Mouse (Mus musculus) lung, embryonic 16.5 days (tissue): ENCODE data around the gene Lmx1a. TPM values are rescaled to one million over a fixed set of nuclear protein-coding genes. Genes with fewer than 3 reads are reported as not detected.

Source experiments
- ATAC-seq: fragments of 200-750 bp; cut with Nextera tagmentation; 2 replicates; pipeline ENCODE4 v1.8.0; 2017; ENCODE audit warnings: low read depth, mild to moderate bottlenecking, moderate library complexity
- H3K27ac ChIP-seq: fragments of 300-500 bp; sonication (generic); 2 replicates; pipeline ENCODE4 v1.5.1; 2014; ENCODE audit warnings: mild to moderate bottlenecking, control low read depth, low read length
- H3K27me3 ChIP-seq: fragments of 300-500 bp; sonication (generic); 2 replicates; pipeline ENCODE4 v1.6.1; 2014; ENCODE audit warnings: low read depth, low read length, mixed read lengths; ENCODE audit not compliant: control insufficient read depth, insufficient read depth
- H3K36me3 ChIP-seq: fragments of 300-500 bp; sonication (generic); 2 replicates; pipeline ENCODE4 v1.6.1; 2014; ENCODE audit warnings: low read length; ENCODE audit not compliant: control insufficient read depth, insufficient read depth
- H3K4me1 ChIP-seq: fragments of 300-500 bp; sonication (generic); replicated peaks from 2 replicates; pipeline ENCODE4 v1.6.1; 2014; ENCODE audit warnings: low read length, mixed read lengths; ENCODE audit not compliant: control insufficient read depth, insufficient read depth
- H3K4me2 ChIP-seq: fragments of 300-500 bp; sonication (generic); 2 replicates; pipeline ENCODE4 v1.6.1; 2014; ENCODE audit warnings: low read depth, low read length, control low read depth
- H3K4me3 ChIP-seq: fragments of 300-500 bp; sonication (generic); 2 replicates; pipeline ENCODE4 v1.5.1; 2014; ENCODE audit warnings: mild to moderate bottlenecking, low read length, control low read depth
- H3K9ac ChIP-seq: fragments of 300-500 bp; sonication (generic); 2 replicates; pipeline ENCODE4 v1.6.1; 2014; ENCODE audit warnings: low read length, control low read depth
- H3K9me3 ChIP-seq: fragments of 300-500 bp; sonication (generic); 2 replicates; pipeline ENCODE4 v1.6.1; 2016; ENCODE audit warnings: low read length; ENCODE audit not compliant: control insufficient read depth
- WGBS: fragments of 180-500 bp; shearing (Covaris S2); extraction: QIAGEN DNeasy Blood & Tissue Kit; methylation state at CpG from one replicate; pipeline ENCODE4 v1.1.7; 2014; 5-methylcytosine and 5-hydroxymethylcytosine counted together
- polyA plus RNA-seq: library from polyadenylated mRNA; unstranded; fragments of >200 nt; fragmentation: Nextera tagmentation; extraction: Ambion mirVana; gene quantifications from 2 replicates; pipeline ENCODE4 v1.2.1, GENCODE M21; 2015

Gene Lmx1a
- polyA plus RNA-seq, result not detected in 2 replicates

- ATAC-seq, result no peak
- Histone ChIP-seq H3K4me2 (peak within 1 kb of the TSS; percentile 68), H3K36me3 (no peaks in the 10 kb centered on the region), H3K4me1 (peaks cover 11% of the 10 kb centered on the region), H3K27me3 (peaks cover 81% of the 10 kb centered on the region), H3K9ac (peak within 1 kb of the TSS; percentile 44), H3K4me3 (peak within 1 kb of the TSS; percentile 57), H3K9me3 (no peaks in the 10 kb centered on the region), H3K27ac (no peak within 1 kb of the TSS)
- 0% methylated on average over 3 of the region's 3 CpGs for WGBS
These were observed at the start of gene Lmx1a for GRCm38 (mm10) chr1:167689232-167689261. Lmx1a (plus strand) TSS chr1:167689237.

DNA sequence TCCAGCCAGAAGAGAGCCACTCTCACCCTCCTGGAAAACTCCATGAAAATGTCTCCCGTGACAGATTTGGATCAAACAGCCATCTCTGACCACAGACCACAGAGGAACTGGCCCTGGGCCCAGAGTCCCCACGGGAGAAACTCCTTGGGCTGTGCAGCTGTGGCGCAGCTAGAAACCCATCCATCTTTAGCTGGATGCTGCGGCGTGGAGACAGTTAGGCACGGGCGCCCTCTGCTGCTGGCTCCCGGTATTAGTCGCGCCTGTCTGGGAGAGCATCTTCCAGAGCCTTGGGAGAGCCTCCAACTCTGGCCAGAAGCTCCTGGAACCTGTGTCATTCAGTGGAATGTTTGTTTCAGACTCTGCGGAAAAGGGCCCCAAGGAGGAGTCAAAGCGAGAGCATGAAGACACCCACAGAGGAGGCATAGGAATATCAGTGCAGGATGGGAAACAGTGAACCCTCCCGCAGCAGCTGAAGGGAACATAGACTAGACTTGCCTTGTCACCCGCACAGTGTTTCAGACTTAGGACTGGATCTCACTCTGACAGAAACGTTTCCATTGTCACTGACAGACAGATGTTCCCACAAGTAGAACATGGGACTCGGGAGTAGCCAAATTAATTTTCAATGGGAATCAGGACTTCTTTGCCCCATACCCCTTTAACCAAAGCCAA is 44.0 kb upstream of the Lmx1a start:
- H3K9ac ChIP-seq, result no peak overlapping the region
- no peak overlapping the region for H3K4me2 ChIP-seq
- H3K9me3 ChIP-seq, result no peaks in the 10 kb centered on the region
- no peak overlapping the region for H3K27ac ChIP-seq
- no peaks in the 10 kb centered on the region for H3K4me1 ChIP-seq
- H3K4me3 ChIP-seq, result no peak overlapping the region
- ATAC-seq, result peak; percentile 61
- no peaks in the 10 kb centered on the region for H3K36me3 ChIP-seq
- peaks cover 3% of the 10 kb centered on the region; the same call in 1 of the 2 replicates for H3K27me3 ChIP-seq
- 16% methylated on average over 16 of the region's 16 CpGs for WGBS

- ATAC-seq, result no peak
- WGBS, result 83% methylated on average over 3 of the region's 3 CpGs
- H3K9me3 ChIP-seq, result no peaks in the 10 kb centered on the region
- H3K27me3 ChIP-seq, result peaks cover 3% of the 10 kb centered on the region; the same call in 1 of the 2 replicates
- H3K9ac ChIP-seq, result no peak overlapping the region
- no peak overlapping the region for H3K4me2 ChIP-seq
- H3K4me3 ChIP-seq, result no peak overlapping the region
- no peak overlapping the region for H3K27ac ChIP-seq
- no peaks in the 10 kb centered on the region for H3K4me1 ChIP-seq
- no peaks in the 10 kb centered on the region for H3K36me3 ChIP-seq
These were observed 40.4 kb upstream of the Lmx1a start for GRCm38 (mm10) chr1:167648670-167649069.

GRCm38 (mm10) chr1:167649122-167649633 is 39.9 kb upstream of the Lmx1a start:
- Histone ChIP-seq H3K36me3 (no peaks in the 10 kb centered on the region), H3K9ac (no peak overlapping the region), H3K9me3 (no peaks in the 10 kb centered on the region), H3K27me3 (peaks cover 3% of the 10 kb centered on the region; the same call in 1 of the 2 replicates), H3K4me1 (no peaks in the 10 kb centered on the region), H3K4me3 (no peak overlapping the region), H3K4me2 (no peak overlapping the region), H3K27ac (no peak overlapping the region)
- ATAC-seq, result no peak
- 53% methylated on average over 11 of the region's 11 CpGs for WGBS

DNA sequence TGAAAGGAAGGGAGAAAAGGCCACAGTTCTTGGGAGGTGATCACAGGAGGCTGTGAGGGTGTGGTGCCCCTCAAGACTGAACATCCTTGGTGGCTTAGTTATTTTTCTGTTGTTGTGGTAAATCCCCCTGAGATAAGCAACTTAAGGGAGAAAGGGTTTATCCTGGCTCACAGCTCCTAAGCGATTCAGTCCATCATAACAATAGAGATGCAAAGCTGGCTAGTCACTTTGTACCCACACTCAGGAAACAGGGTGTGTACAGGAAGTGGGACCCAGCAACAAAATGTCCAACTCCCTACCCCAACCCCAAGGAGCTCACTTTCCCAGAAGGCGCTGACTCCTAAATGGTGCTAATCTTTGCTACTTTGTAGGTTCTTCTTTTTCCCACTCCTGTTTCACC is 36.7 kb upstream of the Lmx1a start:
- no peak for ATAC-seq
- H3K9ac ChIP-seq, result no peak overlapping the region
- no peaks in the 10 kb centered on the region for H3K4me1 ChIP-seq
- 65% methylated on average over 2 of the region's 2 CpGs for WGBS
- no peak overlapping the region for H3K27ac ChIP-seq
- H3K4me3 ChIP-seq, result no peak overlapping the region
- no peaks in the 10 kb centered on the region for H3K9me3 ChIP-seq
- H3K36me3 ChIP-seq, result no peaks in the 10 kb centered on the region
- peaks cover 6% of the 10 kb centered on the region for H3K27me3 ChIP-seq
- no peak overlapping the region for H3K4me2 ChIP-seq

DNA sequence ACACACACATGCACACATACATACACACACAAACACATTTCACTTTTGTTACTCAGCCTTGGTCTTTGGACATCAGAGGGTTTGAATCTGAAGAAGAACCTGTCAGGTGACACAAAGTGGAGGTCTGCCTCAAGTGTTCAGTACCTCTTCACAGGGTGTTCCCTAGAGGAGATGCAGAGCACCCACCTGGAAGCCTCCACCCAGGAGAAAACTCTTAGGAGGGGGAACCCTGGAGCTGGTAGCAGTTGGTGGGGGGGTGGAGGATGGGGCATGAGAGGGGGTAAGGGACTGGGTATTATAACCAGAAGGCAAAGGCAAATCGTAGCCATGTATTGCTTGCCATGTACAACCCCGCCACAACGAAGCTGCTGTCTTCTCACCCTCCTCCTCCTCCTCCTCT is 30.0 kb upstream of the Lmx1a start:
- ATAC-seq, result no peak
- no peaks in the 10 kb centered on the region for H3K9me3 ChIP-seq
- 71% methylated on average over 3 of the region's 3 CpGs for WGBS
- no peak overlapping the region for H3K4me3 ChIP-seq
- H3K4me1 ChIP-seq, result peaks cover 5% of the 10 kb centered on the region
- peaks cover 34% of the 10 kb centered on the region for H3K27me3 ChIP-seq
- H3K36me3 ChIP-seq, result no peaks in the 10 kb centered on the region
- H3K27ac ChIP-seq, result no peak overlapping the region
- no peak overlapping the region for H3K4me2 ChIP-seq
- H3K9ac ChIP-seq, result no peak overlapping the region

- Histone ChIP-seq H3K36me3 (no peaks in the 10 kb centered on the region), H3K9me3 (no peaks in the 10 kb centered on the region), H3K4me2 (peak overlapping the region; percentile 52), H3K9ac (no peak overlapping the region), H3K27ac (no peak overlapping the region), H3K4me1 (peaks cover 5% of the 10 kb centered on the region), H3K27me3 (peaks cover 38% of the 10 kb centered on the region), H3K4me3 (peak overlapping the region; percentile 26)
- WGBS, result 2% methylated on average over 21 of the region's 21 CpGs
- peak; percentile 73 for ATAC-seq
These were observed 28.4 kb upstream of the Lmx1a start for GRCm38 (mm10) chr1:167660521-167661101.

GRCm38 (mm10) chr1:167661123-167661522 is 27.9 kb upstream of the Lmx1a start:
- peak overlapping the region; percentile 26 for H3K4me3 ChIP-seq
- H3K9ac ChIP-seq, result no peak overlapping the region
- peak overlapping the region; percentile 52 for H3K4me2 ChIP-seq
- 1% methylated on average over 19 of the region's 19 CpGs for WGBS
- no peak overlapping the region for H3K27ac ChIP-seq
- no peaks in the 10 kb centered on the region for H3K9me3 ChIP-seq
- H3K27me3 ChIP-seq, result peaks cover 38% of the 10 kb centered on the region
- ATAC-seq, result peak; percentile 61
- no peaks in the 10 kb centered on the region for H3K36me3 ChIP-seq
- peaks cover 5% of the 10 kb centered on the region for H3K4me1 ChIP-seq

DNA sequence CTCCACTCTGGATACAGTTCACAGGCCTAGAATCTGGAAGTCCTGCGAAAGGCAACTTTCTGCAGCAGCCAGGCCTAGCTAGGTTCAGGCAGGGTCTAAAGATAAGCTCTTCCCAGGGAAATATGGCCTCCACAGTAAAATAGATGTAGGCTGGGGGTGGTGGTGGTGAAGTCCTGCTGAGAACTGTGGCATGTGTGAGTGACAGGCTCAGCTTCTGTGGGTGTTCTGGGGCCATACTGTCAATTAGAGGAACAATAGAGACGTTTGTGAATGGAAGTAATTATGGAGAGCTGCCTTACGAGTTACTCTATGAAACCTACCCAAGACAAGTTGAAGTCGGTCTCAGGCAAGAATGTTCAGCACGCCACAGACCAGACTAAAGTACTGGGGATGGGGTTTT is 25.9 kb upstream of the Lmx1a start:
- Histone ChIP-seq H3K4me3 (no peak overlapping the region), H3K27me3 (peaks cover 28% of the 10 kb centered on the region)
- 63% methylated on average over 5 of the region's 5 CpGs for WGBS

More for the DNA sequence above, 25.9 kb upstream of the Lmx1a start:
- H3K4me1 ChIP-seq, result peaks cover 5% of the 10 kb centered on the region
- no peak overlapping the region for H3K27ac ChIP-seq
- H3K9ac ChIP-seq, result no peak overlapping the region
- no peak overlapping the region for H3K4me2 ChIP-seq
- H3K36me3 ChIP-seq, result no peaks in the 10 kb centered on the region
- no peaks in the 10 kb centered on the region for H3K9me3 ChIP-seq
- no peak for ATAC-seq
